Mouse (Mus musculus): ENCODE data around the gene Itm2a.

Gene Itm2a

GRCm38 (mm10) chrX:107402915-107403912 lies at the start of gene Itm2a:
Itm2a (minus strand) TSS chrX:107403376.
- DNase-seq (ENCODE audit: inconsistent age in 2 of 2, low spot score in 1 of 2) = peak; percentile 5 to 50

- peak in 1 of 2 experiments; percentile 17 for DNase-seq (ENCODE audit: inconsistent age in 2 of 2, low spot score in 1 of 2)
Measured at GRCm38 (mm10) chrX:107435887-107436286, 32.7 kb upstream of the Itm2a start.

- DNase-seq (ENCODE audit: inconsistent age in 2 of 2, low spot score in 1 of 2) = no peak
Measured at GRCm38 (mm10) chrX:107421304-107421703, 18.1 kb upstream of the Itm2a start.

GRCm38 (mm10) chrX:107417345-107417744 lies 14.2 kb upstream of the Itm2a start:
- DNase-seq (ENCODE audit: inconsistent age in 2 of 2, low spot score in 1 of 2) = no peak

- no peak for DNase-seq (ENCODE audit: inconsistent age in 2 of 2, low spot score in 1 of 2)
Measured at GRCm38 (mm10) chrX:107415999-107416398, 12.8 kb upstream of the Itm2a start.

GRCm38 (mm10) chrX:107402481-107402880 lies 695 bp downstream of the Itm2a start:
- DNase-seq (ENCODE audit: inconsistent age in 2 of 2, low spot score in 1 of 2) = peak in 1 of 2 experiments; percentile 2

- no peak for DNase-seq (ENCODE audit: inconsistent age in 2 of 2, low spot score in 1 of 2)
Measured at GRCm38 (mm10) chrX:107399087-107399486, 4.1 kb downstream of the Itm2a start.

GRCm38 (mm10) chrX:107393256-107393655 lies 9.9 kb downstream of the Itm2a start:
- DNase-seq (ENCODE audit: inconsistent age in 2 of 2, low spot score in 1 of 2) = no peak

- no peak for DNase-seq (ENCODE audit: inconsistent age in 2 of 2, low spot score in 1 of 2)
Measured at GRCm38 (mm10) chrX:107375329-107375728, 27.8 kb downstream of the Itm2a start.
